Mouse (Mus musculus): ENCODE measurements at regions not wholly inside any gene's neighbourhood (a gene's known extent, or its start where the extent isn't known, plus 50 kb on each side); places are given as distances from the start of the nearest gene placed in this dataset.

DNA sequence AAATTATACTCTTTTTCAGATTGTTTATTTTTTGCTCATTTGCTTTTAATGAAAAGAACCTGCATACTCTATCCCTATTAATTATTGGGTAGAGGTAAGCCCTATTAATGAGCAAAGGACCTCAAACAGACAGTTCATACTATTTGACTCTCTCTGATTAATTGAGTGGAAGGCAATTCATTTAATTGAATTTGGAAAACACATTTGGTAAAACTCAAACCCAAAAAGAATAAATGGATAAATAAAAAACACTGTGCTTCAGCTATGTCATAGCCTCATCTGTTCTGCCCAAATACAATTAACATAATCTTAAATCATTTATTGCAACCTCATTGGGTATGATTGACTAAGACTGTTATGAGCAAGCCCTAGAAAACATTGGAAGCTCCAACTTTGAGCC lies 874.8 kb downstream of the Adgrl2 start:
- ATAC-seq (replicated peaks; ENCODE audit: insufficient number of reproducible peaks, low FRiP score, low TSS enrichment, poor library complexity, severe bottlenecking), result no peak

DNA sequence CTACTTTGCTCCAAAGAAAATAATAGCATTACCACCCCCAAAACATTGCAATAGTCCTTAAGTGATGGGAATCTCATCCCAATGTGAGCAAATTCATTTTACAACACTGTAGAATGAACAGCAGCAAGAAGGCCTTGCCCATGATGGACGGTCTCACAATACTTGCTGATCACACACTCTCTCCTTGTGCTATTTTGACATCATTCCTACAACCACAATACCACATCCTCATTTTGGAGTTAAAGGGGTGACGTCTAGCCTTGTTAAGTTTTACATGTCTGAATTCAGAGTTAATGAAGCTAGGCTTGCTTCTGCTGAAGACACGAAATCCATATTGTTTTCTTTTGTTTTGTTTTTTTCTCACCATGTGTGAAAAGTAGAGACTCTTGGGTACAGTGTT lies 878.2 kb downstream of the Adgrl2 start:
- no peak for ATAC-seq (replicated peaks; ENCODE audit: insufficient number of reproducible peaks, low FRiP score, low TSS enrichment, poor library complexity, severe bottlenecking)

DNA sequence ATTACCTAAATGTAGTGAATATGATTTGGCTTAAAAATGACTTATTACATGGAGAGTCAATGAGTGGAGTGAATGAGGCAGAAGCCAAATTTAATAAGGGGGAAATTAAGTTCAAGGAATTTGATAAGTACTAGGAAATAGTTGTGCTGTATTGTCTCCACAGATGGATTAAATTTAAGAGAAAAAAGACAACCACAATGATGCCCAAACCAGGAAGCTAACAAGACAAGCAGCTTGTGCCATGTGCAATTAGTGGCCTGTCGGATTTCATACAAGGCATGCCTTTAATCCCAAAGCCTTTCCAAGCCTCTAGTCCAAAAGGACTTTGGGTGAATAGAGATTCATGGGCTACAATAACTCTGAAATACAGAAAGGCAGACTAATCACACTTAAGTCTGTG lies 883.3 kb downstream of the Adgrl2 start:
- no peak for ATAC-seq (replicated peaks; ENCODE audit: insufficient number of reproducible peaks, low FRiP score, low TSS enrichment, poor library complexity, severe bottlenecking)

- no peak for ATAC-seq (replicated peaks; ENCODE audit: insufficient number of reproducible peaks, low FRiP score, low TSS enrichment, poor library complexity, severe bottlenecking)
These were observed 896.4 kb downstream of the Adgrl2 start for GRCm38 (mm10) chr3:148093930-148094329.

DNA sequence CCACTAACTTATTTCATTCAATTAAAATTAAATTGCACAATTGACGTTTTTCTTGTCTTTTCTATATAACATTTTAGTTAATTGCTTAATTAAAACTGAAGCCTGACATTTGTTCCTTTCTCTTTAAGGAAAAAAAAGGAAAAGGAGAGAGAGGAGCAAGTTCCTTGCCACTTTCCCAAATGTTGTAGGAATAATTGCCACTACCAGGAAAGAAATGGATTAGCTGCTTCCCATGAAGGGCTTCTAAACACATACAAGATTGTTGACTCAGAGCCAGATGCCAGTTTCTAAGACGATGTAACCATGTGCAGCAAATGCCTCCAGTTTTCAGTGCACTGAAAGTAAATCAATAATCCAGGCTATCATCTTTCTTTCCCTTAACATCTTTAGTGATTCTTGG lies 914.5 kb downstream of the Adgrl2 start:
- ATAC-seq (replicated peaks; ENCODE audit: insufficient number of reproducible peaks, low FRiP score, low TSS enrichment, poor library complexity, severe bottlenecking), result no peak

DNA sequence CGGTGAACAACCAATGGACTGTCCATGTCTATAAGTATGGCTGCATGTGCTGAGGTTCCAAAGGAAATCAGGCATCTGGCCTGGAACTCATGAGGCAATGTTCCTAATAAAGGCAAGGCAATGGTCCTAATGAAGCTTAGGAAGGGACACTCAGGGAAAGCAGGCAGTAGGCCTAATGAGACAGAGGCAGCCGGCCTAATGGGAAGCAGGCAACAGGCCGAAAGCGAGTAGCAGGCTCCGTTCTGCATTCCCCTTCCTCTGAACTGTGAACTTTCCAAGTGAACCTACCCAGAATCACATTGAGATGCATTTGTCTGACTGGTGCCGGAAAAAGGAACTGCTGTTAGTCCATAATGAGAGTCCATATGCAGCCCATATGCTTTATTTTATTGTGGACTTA lies 923.7 kb downstream of the Adgrl2 start:
- no peak for ATAC-seq (replicated peaks; ENCODE audit: insufficient number of reproducible peaks, low FRiP score, low TSS enrichment, poor library complexity, severe bottlenecking)

DNA sequence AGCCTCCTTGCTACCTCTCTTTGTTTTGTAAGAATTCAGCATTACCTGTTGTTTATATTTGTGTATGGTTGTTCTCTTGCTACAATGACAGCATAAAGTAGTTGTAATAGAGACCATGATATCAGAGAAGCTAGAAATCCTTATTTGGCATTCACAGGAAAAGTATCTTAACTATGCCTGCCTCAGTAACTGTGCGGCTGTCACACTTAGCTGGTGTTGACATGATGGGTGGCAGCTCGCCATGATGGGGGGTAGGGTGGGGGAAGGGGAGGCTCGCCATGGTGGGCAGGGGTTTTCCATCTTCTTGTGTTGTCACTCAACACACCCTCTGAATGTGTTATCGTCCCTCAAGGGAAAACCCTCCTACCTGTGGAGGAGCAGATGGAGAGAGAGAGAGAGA lies 934.3 kb downstream of the Adgrl2 start:
- no peak for ATAC-seq (replicated peaks; ENCODE audit: insufficient number of reproducible peaks, low FRiP score, low TSS enrichment, poor library complexity, severe bottlenecking)

DNA sequence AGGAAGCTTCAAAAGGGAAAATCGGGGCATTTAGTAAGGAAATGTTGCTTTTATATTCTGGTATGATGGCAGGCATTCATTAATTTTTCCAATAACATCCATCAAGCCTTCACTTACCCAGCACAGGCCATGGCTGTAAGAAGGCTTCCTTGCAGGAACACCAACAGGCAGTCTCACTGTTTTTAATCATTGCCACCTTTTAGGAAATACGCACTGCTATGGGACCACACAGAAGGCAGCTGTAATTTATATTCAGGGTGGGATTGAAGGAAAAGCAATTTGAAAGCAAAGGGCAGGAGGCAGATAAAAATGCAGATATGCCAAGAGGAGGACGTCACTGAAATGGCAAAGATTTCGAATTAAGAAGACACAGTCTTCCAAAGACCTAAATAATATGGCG lies 937.8 kb downstream of the Adgrl2 start:
- ATAC-seq (replicated peaks; ENCODE audit: insufficient number of reproducible peaks, low FRiP score, low TSS enrichment, poor library complexity, severe bottlenecking), result no peak

DNA sequence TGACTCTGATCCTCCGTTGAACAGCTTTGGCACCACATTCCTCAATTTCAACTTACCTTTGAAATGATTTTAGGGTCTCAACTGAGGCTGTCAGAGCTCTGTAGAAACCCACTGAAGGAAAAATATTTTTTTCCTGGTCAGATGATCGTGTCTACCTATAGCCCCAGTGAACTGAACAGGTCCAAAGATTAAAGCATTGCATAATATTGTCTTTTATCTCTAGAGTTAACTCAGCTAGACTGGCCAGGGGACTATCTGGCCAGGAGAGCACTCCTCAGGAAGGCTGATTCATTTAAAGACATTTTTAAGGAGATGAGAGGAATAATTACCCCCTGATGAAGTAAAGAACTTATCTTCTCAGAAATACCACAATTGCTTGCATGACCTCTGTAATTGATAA lies 942.1 kb downstream of the Adgrl2 start:
- ATAC-seq (replicated peaks; ENCODE audit: insufficient number of reproducible peaks, low FRiP score, low TSS enrichment, poor library complexity, severe bottlenecking), result no peak

- no peak for ATAC-seq (replicated peaks; ENCODE audit: insufficient number of reproducible peaks, low FRiP score, low TSS enrichment, poor library complexity, severe bottlenecking)
These were observed 957.8 kb downstream of the Adgrl2 start for GRCm38 (mm10) chr3:148032532-148032931.

DNA sequence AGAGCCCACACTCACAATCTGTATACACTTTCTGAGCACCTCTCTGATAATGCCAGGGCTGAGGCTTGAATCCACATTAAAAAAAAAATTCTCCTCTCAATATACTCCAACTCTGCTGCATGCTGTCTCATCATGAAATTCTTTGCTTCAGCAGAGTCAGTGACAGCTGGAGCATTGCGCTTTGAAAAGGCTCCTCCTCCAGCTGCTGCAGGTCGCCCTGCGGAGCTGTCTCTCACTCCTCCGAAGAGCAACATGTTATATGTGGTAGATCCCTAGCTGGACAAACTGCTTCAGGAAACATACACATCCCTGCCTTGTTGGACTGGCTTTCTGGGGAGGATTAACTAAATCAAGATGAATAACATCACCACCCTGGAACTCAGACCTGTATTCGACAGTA lies 984.5 kb downstream of the Adgrl2 start:
- ATAC-seq (replicated peaks; ENCODE audit: insufficient number of reproducible peaks, low FRiP score, low TSS enrichment, poor library complexity, severe bottlenecking), result no peak

DNA sequence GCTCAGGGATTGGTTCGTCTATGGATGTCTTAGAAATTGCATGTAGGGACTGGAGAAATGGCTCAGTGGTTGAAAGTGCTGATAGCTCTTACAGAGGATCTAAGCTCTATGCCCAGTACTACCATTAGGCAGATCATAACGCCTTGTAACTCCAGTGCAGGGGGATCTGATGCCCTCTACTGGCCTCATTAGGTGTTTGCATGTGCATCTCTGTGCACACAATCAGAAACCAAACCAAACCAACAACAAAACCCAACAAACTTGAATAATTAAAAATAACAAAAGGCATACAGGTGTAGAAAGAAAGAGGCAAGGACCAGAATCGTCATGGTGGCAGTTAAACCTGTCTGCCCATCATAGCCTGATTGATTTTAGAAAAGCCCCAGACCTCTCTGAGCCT lies 986.3 kb downstream of the Adgrl2 start:
- ATAC-seq (replicated peaks; ENCODE audit: insufficient number of reproducible peaks, low FRiP score, low TSS enrichment, poor library complexity, severe bottlenecking), result no peak

GRCm38 (mm10) chr3:147999330-147999953 lies 990.9 kb downstream of the Adgrl2 start:
- no peak for ATAC-seq (replicated peaks; ENCODE audit: insufficient number of reproducible peaks, low FRiP score, low TSS enrichment, poor library complexity, severe bottlenecking)

- no peak for ATAC-seq (replicated peaks; ENCODE audit: insufficient number of reproducible peaks, low FRiP score, low TSS enrichment, poor library complexity, severe bottlenecking)
These were observed 998.6 kb downstream of the Adgrl2 start for GRCm38 (mm10) chr3:147991738-147992137.

- no peak for ATAC-seq (replicated peaks; ENCODE audit: insufficient number of reproducible peaks, low FRiP score, low TSS enrichment, poor library complexity, severe bottlenecking)
These were observed 999.5 kb downstream of the Adgrl2 start for GRCm38 (mm10) chr3:147990831-147991230.

DNA sequence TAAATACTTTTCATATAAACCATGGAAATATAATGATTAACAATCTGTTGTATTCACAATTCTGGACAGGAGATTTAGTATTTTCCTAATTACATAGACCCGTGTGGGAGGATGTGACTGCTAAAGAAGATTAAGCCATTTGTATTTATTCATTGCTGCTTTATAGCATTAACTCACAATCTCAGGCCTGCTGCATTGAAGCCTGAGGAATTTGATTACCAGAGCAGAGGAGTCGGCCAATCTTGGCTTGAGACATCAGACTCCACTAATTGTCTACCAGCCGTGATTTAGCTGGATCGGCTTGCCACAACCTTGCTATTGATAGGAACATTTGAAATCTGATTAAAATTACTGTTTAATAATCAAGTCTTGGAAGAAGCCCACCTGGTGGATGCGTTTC lies 1007.5 kb downstream of the Adgrl2 start:
- ATAC-seq (replicated peaks; ENCODE audit: insufficient number of reproducible peaks, low FRiP score, low TSS enrichment, poor library complexity, severe bottlenecking), result no peak

- ATAC-seq (replicated peaks; ENCODE audit: insufficient number of reproducible peaks, low FRiP score, low TSS enrichment, poor library complexity, severe bottlenecking), result no peak
These were observed 1008.7 kb downstream of the Adgrl2 start for GRCm38 (mm10) chr3:147981621-147982020.

- no peak for ATAC-seq (replicated peaks; ENCODE audit: insufficient number of reproducible peaks, low FRiP score, low TSS enrichment, poor library complexity, severe bottlenecking)
These were observed 1013.8 kb downstream of the Adgrl2 start for GRCm38 (mm10) chr3:147976579-147976978.

DNA sequence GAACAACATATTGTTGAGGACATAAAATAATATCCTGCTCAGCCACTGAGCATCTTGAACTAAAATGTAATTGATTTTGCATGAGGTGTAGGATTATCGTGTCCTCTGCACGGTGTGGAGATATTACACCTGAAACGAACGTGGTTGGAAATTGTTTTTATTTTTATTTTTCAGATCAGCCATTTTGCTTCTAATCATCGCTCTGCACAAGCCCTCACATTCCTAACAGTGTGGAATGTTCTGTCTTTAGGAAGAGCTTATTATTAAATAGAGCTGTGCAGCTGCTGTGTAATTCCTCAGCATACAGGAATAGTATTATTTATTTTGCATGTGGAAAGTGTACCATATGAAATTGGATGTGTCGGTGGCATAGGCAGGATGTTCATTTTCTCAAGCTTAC lies 1014.3 kb downstream of the Adgrl2 start:
- ATAC-seq (replicated peaks; ENCODE audit: insufficient number of reproducible peaks, low FRiP score, low TSS enrichment, poor library complexity, severe bottlenecking), result no peak

- no peak for ATAC-seq (replicated peaks; ENCODE audit: insufficient number of reproducible peaks, low FRiP score, low TSS enrichment, poor library complexity, severe bottlenecking)
These were observed 1014.9 kb downstream of the Adgrl2 start for GRCm38 (mm10) chr3:147975500-147975899.

DNA sequence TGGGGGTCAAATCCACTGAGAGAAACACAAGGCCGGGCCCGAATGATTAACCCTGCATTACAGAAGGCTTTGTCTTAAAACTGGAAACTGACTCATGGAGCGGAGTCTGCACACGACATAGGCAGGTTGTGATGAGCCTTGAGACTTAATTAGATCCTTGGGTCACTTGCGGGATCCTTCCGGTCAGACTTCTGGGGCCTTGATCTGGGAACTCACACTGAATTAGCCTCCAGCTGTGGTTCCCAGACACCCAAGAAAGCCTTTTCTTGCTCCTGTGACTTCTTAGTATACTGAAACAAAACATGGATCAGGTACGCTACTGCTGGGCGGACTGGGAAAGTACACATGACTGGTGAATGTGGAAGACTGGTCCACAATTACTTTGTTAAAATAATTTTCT lies 1015.8 kb downstream of the Adgrl2 start:
- no peak for ATAC-seq (replicated peaks; ENCODE audit: insufficient number of reproducible peaks, low FRiP score, low TSS enrichment, poor library complexity, severe bottlenecking)

Measured in monocyte, adult 5-6 weeks (primary cell).